Mouse (Mus musculus) liver, adult (tissue): ENCODE measurements around the gene Hyal2.
A peak's percentile ranks its signal among the peaks of the same experiment; 100 is the strongest.

ENCODE experiments used
- GATA4 ChIP-seq: IDR thresholded peaks from 2 replicates; pipeline ENCODE4 v1.6.1; 2014; ENCODE audit warnings: mild to moderate bottlenecking, low read length; ENCODE audit not compliant: insufficient replicate concordance

The Hyal2 gene

DNA sequence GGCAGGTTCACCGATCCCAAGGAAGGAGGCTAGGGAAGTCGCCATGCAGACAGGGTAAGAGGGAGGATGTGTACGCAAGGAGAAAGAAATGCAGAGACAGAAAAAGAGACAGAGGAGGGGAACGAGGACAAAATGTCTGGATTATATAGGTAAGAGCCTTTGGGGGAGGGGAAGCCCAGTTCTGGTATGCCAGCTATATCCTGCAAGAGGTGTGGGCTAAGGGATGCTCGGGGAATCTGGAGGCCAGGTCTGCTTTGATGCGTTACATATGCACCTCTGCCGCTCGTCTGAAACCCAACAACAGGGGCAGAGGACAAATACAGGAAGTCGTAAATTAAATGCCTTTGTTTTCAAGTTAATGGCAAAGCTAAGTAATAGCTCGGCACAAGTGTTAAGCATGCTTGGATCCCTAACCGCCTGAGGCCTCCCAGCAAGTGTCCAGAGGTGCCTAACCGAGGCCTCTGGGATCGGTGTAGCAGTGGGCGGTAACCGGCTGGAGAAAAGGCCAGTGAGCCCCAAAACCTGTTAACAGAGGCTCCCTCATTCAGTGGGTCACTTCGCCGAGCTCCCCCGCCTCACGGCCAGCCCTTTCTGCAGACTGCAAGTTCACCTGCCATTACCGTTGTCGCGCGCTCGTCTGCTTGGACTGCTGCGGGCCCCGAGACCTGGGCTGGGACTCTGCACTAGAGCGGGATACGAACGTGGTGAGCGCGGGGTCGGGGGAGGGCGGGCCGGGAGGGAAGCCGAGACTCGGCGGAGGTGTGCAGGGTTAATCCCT, 14.0 kb upstream of the Hyal2 start:
- no peak for TF ChIP-seq GATA4

DNA sequence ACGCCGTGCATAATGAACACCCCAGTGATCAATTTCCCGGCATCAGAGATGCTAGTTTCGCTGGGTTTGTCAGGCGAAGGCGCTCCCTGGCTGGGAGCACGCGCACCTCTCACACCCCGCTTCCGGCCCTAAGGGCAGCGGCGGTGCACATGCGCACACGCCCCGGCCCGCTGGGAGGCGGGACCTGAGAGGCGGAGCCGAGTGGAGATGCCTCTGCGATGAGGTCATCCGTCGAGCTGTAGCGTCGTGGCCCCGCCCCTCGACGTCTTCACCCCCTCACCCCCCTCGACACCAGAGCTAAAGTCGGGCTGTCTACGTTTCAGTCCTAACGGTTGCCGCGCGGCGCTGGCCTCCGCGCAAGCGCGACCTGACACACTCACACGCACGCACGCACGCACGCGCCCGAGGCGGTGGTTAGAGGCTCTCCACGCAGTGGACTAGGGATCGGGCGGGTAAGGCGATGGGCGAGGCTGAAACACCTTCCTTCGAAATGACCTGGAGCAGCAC, 13.4 kb upstream of the Hyal2 start:
- no peak for TF ChIP-seq GATA4

DNA sequence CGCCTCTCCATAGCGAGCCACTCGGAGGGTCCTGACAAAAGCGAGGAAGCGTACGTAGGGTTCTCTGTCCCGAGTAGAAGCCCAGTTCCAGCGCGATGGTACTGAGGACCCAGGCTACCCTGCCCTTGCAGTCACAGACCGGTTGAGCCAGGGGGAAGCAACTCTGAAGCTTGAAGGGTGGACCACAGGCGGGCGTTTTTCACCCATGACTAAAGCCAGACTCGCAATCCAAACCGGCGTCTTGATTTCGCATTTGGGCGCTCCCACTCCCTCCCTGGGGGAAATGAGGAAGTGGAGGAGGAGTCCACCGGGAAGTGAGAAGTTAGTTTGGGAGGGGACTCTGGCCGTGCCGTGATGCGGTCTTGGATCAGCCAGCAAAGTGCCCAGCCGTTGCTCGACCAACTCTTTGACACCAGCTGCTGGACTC, 12.7 kb upstream of the Hyal2 start:
- no peak for TF ChIP-seq GATA4

DNA sequence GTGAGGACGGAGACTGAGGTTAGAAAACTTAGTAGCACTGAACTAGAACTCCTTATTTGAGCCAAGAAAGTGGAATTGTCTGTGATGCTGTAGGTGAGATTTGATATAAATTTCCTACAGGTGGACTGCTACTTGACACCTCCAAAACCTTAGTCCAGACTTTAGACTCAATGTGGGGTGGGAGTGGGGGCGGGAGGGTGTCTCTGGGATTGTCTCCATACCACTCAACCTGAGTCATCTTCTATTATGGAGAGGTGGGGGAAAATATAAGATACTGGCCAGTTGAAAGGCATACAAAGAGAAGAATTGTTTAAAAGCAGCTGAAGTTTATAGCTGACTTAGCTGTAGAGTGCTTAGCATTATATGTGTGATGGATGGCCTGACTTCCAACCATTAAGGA, 12.0 kb upstream of the Hyal2 start:
- TF ChIP-seq GATA4: no peak

DNA sequence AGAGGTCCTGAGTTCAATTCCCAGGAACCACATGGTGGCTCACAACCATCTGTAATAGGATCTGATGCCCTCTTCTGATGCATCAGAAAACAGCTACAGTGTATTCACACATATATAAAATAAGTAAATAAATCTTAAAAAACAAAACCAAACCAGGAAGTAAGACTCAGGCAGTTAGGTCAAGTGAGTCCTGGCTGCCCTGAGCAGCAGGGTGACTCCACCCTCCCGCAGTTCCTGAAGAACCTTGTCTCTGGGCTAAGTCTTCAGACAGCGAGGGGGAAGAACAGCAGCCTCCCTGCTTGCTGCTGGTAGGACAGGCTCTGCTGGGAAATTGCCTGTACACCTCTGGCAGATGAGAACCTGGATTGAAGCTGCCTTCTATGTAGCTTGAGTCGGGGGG, 11.4 kb upstream of the Hyal2 start:
- no peak for TF ChIP-seq GATA4

DNA sequence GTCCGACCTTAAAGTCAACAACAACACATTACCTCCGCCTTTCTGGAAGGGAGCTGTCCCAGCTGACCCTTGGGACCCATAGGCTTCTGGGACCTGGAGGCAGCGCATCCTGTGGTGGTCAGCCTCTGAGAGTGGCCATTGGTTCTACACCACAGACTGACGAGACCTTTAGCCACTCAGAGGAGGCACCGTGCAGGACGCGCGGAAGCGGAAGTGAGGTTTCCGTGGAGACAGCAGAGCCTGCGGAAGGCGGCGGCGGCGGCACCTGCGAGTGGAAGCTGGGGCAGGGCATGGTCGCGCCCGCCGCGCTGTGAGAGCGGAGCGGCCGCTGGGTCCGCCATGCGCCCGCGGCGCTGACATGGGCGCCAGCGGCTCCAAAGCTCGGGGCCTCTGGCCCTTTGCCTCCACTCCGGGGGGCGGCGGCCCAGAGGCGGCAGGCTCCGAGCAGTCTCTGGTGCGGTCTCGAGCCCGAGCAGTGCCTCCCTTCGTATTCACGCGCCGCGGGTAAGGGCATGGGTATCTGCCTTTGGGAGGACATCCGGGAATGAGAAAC, 4.6 kb upstream of the Hyal2 start, which contains the start of gene Tusc2:
TSS of gene Tusc2 (plus strand) at position 227 of the 553 bp plus-strand sequence.
- no peak for TF ChIP-seq GATA4

DNA sequence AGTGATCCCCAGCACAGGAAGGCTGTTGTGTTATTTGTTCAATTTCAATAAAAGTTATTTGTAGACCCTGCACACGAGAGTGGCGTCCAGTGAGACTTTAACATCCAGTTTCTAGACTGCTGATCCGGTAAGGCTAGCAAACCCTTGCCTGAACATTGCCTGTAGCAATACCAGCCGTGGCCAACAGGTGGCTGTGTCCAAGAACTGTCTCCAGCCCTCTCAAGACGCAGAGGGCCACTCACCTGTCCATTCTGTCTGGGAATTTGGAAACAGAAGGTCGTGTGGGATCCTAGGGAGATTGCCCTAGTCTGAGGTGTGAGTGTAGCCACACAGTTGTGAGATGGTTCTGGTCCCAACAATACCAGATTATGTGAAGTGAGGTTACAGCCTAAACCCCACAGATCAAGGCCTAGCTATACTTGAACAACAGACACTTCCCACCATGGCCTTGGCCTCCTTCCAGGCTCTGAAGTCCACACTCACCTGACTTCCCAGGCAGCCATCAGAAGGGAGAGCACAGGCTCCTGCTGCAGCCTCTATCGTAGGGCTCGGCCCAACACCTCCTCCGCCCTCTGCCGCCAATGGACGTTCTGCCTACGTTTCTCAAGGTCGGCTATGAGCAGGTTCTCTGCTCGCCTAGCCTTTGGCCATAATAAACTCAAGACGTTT, 1.6 kb upstream of the Hyal2 start:
- no peak for TF ChIP-seq GATA4

DNA sequence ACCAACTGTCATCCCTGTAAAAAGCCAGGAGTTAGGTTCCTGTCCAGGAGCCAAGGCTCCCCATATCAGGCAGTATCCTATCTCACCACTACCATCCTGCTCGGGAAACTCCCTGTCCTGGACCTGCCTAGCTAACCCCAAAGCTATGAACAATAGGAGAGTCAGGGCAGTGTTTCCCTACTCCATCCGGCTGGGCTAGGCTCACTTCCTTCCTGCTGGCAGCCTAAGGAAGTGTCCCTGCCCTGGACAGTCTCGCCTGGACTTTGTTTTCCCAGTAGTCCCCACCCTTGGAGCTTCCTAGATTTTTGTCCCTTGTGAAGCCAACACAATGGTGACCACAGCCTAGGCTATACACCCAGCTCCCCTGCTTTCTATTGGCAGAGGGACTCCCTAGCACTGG, 890 bp upstream of the Hyal2 start:
- TF ChIP-seq GATA4: peak; percentile 97

DNA sequence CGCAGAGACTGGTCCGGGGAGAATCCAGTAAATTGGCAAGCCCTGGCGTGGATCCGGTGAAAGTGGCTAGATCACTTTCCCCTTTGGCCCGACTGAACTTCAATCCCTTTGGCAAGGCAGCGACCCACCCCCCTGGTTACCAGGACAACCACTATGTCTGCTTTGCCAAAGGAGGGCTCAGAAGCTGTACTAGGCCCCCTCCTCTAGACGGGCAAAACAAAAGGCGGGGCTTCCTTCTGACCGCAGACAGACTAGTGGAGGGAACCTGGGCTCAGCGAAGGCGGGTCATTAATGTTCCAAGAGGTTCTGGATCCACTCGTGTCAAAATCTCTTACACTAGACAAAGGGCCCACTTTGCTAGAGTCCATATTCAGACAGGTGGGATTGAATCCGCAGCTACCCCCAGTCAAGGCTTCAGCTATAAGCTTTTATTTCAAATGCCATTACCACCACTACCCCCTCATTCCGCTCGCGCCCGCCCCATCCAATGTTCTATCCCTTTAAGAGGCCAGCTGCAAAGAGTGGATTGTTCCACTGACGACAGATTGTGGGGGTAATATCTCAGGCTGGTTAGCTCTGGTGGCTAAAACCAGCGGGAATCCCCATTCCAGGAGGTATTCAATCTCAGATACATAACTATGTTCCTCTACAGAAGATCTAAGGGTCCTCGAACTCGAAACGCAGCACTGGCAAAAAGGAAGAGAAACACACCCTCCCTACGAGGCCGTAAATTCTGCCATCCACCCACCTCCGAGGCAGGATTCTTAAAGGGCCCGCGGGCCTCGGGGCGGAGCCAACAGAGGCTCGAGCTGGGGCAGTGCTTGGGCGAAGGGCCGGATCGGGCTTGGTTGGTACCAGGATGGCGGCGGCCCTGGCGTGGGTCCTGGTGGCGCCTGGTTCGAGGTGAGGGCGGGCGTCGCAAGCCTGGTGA, 851 bp downstream of the Hyal2 start:
- no peak for TF ChIP-seq GATA4

DNA sequence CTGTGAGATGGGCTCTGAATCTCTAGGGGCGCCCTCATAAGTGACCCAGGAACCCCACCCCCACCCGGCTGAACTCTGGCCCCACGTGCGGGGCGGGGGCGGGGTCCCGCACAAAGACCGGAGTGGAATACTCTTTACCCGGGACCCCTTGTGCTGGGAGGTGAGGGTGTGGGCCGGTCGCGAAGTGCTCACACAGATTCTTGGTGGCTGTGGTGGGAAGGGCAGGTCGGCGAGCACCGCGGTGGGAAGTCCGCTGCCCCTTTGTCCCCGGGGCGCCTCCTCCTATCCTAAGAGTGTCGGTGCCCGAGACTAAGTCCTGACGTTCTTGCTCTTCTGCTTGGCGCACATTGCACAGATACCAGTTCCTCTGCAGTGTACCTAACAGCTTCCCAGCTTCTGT, 1.5 kb downstream of the Hyal2 start:
- peak; percentile 43; the same call in 1 of the 2 replicates for TF ChIP-seq GATA4

DNA sequence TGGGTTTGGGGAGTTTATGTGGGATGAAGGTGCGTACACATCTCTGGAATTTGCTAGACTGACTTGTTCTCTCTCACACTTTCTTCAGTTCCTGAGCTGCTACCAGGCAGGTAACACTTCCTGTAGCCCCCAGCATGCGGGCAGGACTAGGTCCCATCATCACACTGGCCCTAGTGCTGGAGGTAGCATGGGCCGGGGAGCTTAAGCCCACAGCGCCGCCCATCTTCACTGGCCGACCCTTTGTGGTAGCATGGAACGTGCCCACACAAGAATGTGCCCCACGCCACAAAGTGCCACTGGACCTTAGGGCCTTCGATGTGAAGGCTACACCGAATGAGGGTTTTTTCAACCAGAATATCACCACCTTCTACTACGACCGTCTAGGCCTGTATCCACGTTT, 2.3 kb downstream of the Hyal2 start:
- no peak for TF ChIP-seq GATA4

DNA sequence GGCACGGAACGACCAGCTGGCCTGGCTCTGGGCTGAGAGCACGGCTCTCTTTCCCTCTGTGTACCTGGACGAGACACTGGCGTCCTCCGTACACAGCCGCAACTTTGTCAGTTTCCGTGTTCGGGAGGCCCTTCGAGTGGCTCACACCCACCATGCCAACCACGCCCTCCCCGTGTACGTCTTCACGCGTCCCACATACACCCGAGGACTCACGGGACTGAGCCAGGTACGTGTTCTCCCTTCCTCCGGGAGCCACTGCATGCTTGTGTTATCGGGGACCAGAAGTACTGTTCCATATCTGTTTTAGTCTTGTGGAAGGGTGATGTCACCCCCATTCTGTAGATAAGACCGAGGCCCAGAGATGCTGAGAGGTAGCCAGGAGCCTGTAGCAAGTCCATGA, 3.1 kb downstream of the Hyal2 start:
- TF ChIP-seq GATA4: no peak

DNA sequence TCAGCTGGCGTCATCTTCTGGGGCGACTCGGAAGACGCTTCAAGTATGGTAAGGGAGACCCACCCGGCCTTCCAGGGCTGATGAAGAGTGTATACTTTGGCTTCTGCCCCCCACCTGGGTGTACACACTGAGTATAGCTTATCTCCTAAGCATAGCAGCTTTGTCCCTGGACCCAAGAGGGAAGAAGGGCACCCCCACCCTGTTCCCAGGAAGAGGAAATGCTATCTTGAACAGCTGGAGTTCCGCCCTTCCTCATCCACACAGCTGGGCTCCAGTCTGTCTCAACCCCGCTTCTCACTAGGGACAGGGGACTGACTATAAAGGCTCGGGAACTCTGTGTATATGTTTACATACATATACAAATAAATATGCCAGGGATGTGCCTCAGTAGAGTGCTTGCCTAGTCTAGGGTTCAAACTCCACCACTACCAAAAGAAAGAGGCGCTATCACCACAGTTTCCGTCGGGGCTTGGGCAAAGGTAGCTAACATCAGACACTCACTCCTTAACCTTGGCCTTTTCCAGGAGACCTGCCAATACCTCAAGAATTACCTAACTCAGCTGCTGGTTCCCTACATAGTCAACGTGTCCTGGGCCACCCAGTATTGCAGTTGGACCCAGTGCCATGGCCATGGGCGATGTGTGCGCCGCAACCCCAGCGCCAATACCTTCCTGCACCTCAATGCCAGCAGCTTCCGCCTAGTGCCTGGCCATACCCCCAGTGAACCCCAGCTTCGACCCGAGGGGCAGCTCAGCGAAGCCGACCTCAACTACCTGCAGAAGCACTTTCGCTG, 4.0 kb downstream of the Hyal2 start:
- TF ChIP-seq GATA4: peak; percentile 97

DNA sequence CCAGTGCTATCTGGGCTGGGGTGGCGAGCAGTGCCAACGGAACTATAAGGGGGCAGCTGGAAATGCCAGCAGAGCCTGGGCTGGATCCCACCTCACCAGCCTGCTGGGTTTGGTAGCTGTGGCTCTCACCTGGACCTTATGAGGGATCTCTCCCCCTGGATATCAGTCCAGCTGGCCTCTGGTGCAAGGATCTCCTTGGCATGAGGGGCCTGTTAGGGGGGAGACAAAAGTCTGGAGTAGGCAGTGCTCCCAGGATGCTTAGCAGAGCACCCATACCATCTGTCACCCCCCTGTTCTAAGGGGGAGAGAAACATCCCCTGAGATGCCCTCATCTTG, 4.5 kb downstream of the Hyal2 start:
- no peak for TF ChIP-seq GATA4
